Mouse (Mus musculus) MEL (cell line): ENCODE measurements around the gene Ddx3y. TPM values are rescaled to one million over a fixed set of nuclear protein-coding genes. Genes with fewer than 3 reads are reported as not detected.

ENCODE experiments used
- DNase-seq: peaks from one replicate; pipeline ENCODE4 v3.0.0; 2011; ENCODE audit warnings: low read depth, low spot score
- H3K27ac ChIP-seq: 2 replicates; pipeline ENCODE4 v1.5.1; 2012; ENCODE audit warnings: low read depth, mild to moderate bottlenecking, control low read depth, low read length, moderate library complexity; ENCODE audit not compliant: control insufficient read depth
- H3K27me3 ChIP-seq, 2 experiments: fragments of 150-350 bp in 1 of 2; sonication (generic) in 1 of 2; 2 replicates each; pipeline ENCODE4 v1.6.1; 2012; ENCODE audit warnings: low read length in 2 of 2, mild to moderate bottlenecking in 2 of 2, improper control_type of control experiment in 1 of 2, moderate library complexity in 1 of 2; ENCODE audit not compliant: insufficient read depth in 2 of 2, control insufficient read depth in 1 of 2
- H3K36me3 ChIP-seq, 2 experiments: 2 replicates each; pipeline ENCODE4 v1.6.1; 2012 to 2014; ENCODE audit warnings: low read length in 2 of 2, improper control_type of control experiment in 1 of 2, inconsistent platforms in 1 of 2, mild to moderate bottlenecking in 1 of 2; ENCODE audit not compliant: insufficient read depth in 2 of 2, control insufficient read depth in 1 of 2
- H3K4me1 ChIP-seq, 2 experiments: fragments of 150-350 bp in 1 of 2; sonication (generic) in 1 of 2; 2 replicates each; pipeline ENCODE4 v1.6.1; 2012; ENCODE audit warnings: low read length in 2 of 2, improper control_type of control experiment in 1 of 2, mild to moderate bottlenecking in 1 of 2; ENCODE audit not compliant: insufficient read depth in 2 of 2, control insufficient read depth in 1 of 2
- H3K4me3 ChIP-seq, 2 experiments: fragments of 150-350 bp in 1 of 2; sonication (generic) in 1 of 2; 2 replicates each; pipeline ENCODE4 v1.5.1; 2012; ENCODE audit warnings: low read depth in 2 of 2, low read length in 2 of 2, mild to moderate bottlenecking in 2 of 2, moderate library complexity in 2 of 2, control low read depth in 1 of 2, improper control_type of control experiment in 1 of 2; ENCODE audit not compliant: control insufficient read depth in 1 of 2, insufficient read depth in 1 of 2
- H3K79me2 ChIP-seq: 2 replicates; pipeline ENCODE4 v1.6.1; 2012; ENCODE audit warnings: mild to moderate bottlenecking, low read length, moderate library complexity; ENCODE audit not compliant: control insufficient read depth, poor library complexity, insufficient read depth
- H3K9ac ChIP-seq: 2 replicates; pipeline ENCODE4 v1.6.1; 2012; ENCODE audit warnings: low read depth, mild to moderate bottlenecking, control low read depth, low read length, moderate library complexity; ENCODE audit not compliant: control insufficient read depth, poor library complexity, severe bottlenecking
- H3K9me3 ChIP-seq: fragments of 150-350 bp; sonication (generic); replicated peaks from 2 replicates; pipeline ENCODE4 v1.6.1; 2012; ENCODE audit warnings: mild to moderate bottlenecking, low read length, improper control_type of control experiment, moderate library complexity; ENCODE audit not compliant: insufficient read depth
- BHLHE40 ChIP-seq: IDR thresholded peaks from 2 replicates; pipeline ENCODE4 v1.6.1; 2012; ENCODE audit warnings: low read depth, mild to moderate bottlenecking, inconsistent platforms, low read length, improper control_type of control experiment, borderline replicate concordance
- CHD2 ChIP-seq: IDR thresholded peaks from 2 replicates; pipeline ENCODE4 v1.6.1; 2011; ENCODE audit warnings: low read length, improper control_type of control experiment
- CTCF ChIP-seq, 3 experiments: IDR thresholded peaks in 2 of 3; conservative IDR thresholded peaks in 1 of 3; 2 replicates each; pipeline ENCODE4 v1.5.1; 2011 to 2012; ENCODE audit warnings: low read length in 3 of 3, low read depth in 2 of 3, mild to moderate bottlenecking in 2 of 3, improper control_type of control experiment in 1 of 3, inconsistent platforms in 1 of 3, mixed read lengths in 1 of 3, moderate library complexity in 1 of 3; ENCODE audit not compliant: control insufficient read depth in 1 of 3, insufficient read depth in 1 of 3, poor library complexity in 1 of 3, severe bottlenecking in 1 of 3
- E2F4 ChIP-seq: IDR thresholded peaks from 2 replicates; pipeline ENCODE4 v1.6.1; 2011; ENCODE audit warnings: low read depth, low read length, improper control_type of control experiment, borderline replicate concordance
- ELF1 ChIP-seq: IDR thresholded peaks from 2 replicates; pipeline ENCODE4 v1.6.1; 2014; ENCODE audit warnings: low read depth, mild to moderate bottlenecking, inconsistent platforms, low read length, improper control_type of control experiment, moderate library complexity
- EP300 ChIP-seq, 2 experiments: IDR thresholded peaks; 2 replicates each; pipeline ENCODE4 v1.6.1; 2011; ENCODE audit warnings: improper control_type of control experiment in 2 of 2, low read length in 2 of 2, low read depth in 1 of 2, mild to moderate bottlenecking in 1 of 2
- ETS1 ChIP-seq: IDR thresholded peaks from 2 replicates; pipeline ENCODE4 v1.6.1; 2012; ENCODE audit warnings: low read depth, mild to moderate bottlenecking, inconsistent platforms, low read length, improper control_type of control experiment, moderate library complexity
- GATA1 ChIP-seq: IDR thresholded peaks from 2 replicates; pipeline ENCODE4 v1.6.1; 2011; ENCODE audit warnings: low read depth, low read length, improper control_type of control experiment
- MAFK ChIP-seq: IDR thresholded peaks from 2 replicates; pipeline ENCODE4 v1.6.1; 2011; ENCODE audit warnings: low read depth, mild to moderate bottlenecking, low read length, improper control_type of control experiment, borderline replicate concordance
- MYB ChIP-seq: IDR thresholded peaks from 2 replicates; pipeline ENCODE4 v1.6.1; 2011; ENCODE audit warnings: mild to moderate bottlenecking, low read depth, low read length, improper control_type of control experiment
- NRF1 ChIP-seq: IDR thresholded peaks from 2 replicates; pipeline ENCODE4 v1.6.1; 2014; ENCODE audit warnings: low read depth, mild to moderate bottlenecking, inconsistent platforms, low read length, improper control_type of control experiment, moderate library complexity; ENCODE audit not compliant: poor library complexity, insufficient read depth, severe bottlenecking
- POLR2A ChIP-seq, 2 experiments: IDR thresholded peaks; 2 replicates each; pipeline ENCODE4 v1.6.1; 2011 to 2012; ENCODE audit warnings: low read length in 2 of 2, mild to moderate bottlenecking in 2 of 2, control low read depth in 1 of 2, improper control_type of control experiment in 1 of 2, low read depth in 1 of 2, moderate library complexity in 1 of 2; ENCODE audit not compliant: control insufficient read depth in 1 of 2, insufficient read depth in 1 of 2, poor library complexity in 1 of 2
- POLR2AphosphoS2 ChIP-seq: IDR thresholded peaks from 2 replicates; pipeline ENCODE4 v1.6.1; 2011; ENCODE audit warnings: low read length, improper control_type of control experiment
- SIN3A ChIP-seq: IDR thresholded peaks from 2 replicates; pipeline ENCODE4 v1.6.1; 2012; ENCODE audit warnings: low read length, improper control_type of control experiment, inconsistent platforms
- TBP ChIP-seq: IDR thresholded peaks from 2 replicates; pipeline ENCODE4 v1.8.0; 2011; ENCODE audit warnings: low read depth, low read length, improper control_type of control experiment
- UBTF ChIP-seq: IDR thresholded peaks from 2 replicates; pipeline ENCODE4 v1.6.1; 2012; ENCODE audit warnings: low read depth, mild to moderate bottlenecking, inconsistent platforms, low read length, improper control_type of control experiment, moderate library complexity, borderline replicate concordance; ENCODE audit not compliant: insufficient read depth
- ZNF384 ChIP-seq: IDR thresholded peaks from 2 replicates; pipeline ENCODE4 v1.6.1; 2012; ENCODE audit warnings: low read depth, mild to moderate bottlenecking, inconsistent platforms, low read length, improper control_type of control experiment
- polyA plus RNA-seq, 2 experiments: library from polyadenylated mRNA; stranded (reverse) in 1 of 2; unstranded in 1 of 2; fragments of >175 nt in 1 of 2; fragments of >200 nt in 1 of 2; gene quantifications; 2 replicates each; pipeline versions ENCODE4 v1.2.1 to v1.2.4; 2012; ENCODE audit warnings: low replicate concordance in 2 of 2, low read depth in 1 of 2; ENCODE audit not compliant: insufficient read length in 2 of 2, insufficient read depth in 1 of 2, missing spikeins in 1 of 2
- total RNA-seq: library from RNA; depleted of rRNA; stranded (reverse); fragments of 300-350 nt; gene quantifications from 2 replicates; pipeline ENCODE4 v1.2.3, GENCODE M21; 2012; rRNA removed

The Ddx3y gene
- total RNA-seq (44.2 and 48.5 TPM in 2 replicates), polyA plus RNA-seq (10 to 100 TPM in 1 of 2 experiments, not detected in 1; 26.6 TPM)

GRCm38 (mm10) chrY:1286171-1286795 lies at the start of gene Ddx3y:
Gene Ddx3y, minus strand, starts transcription at chrY:1286629.
- H3K27me3 ChIP-seq: no peaks in the 10 kb centered on the region
- DNase-seq: peak; percentile 98
- H3K4me3 ChIP-seq: peak within 1 kb of the TSS; percentile 91 to 98
- no peak for TF ChIP-seq UBTF
- no peak for TF ChIP-seq POLR2AphosphoS2
- no peak for TF ChIP-seq MYB
- no peak for TF ChIP-seq ELF1
- TF ChIP-seq EP300 (IDR thresholded peaks at IDR 0.05; ENCODE audit: low read depth in 1 of 2, low read length in 2 of 2): no peak
- no peak for TF ChIP-seq CTCF (IDR thresholded peaks at IDR 0.05 in 2 of 3, conservative IDR thresholded peaks at IDR 0.05 in 1 of 3; ENCODE audit: control insufficient read depth in 1 of 3, insufficient read depth in 1 of 3, low read depth in 2 of 3, low read length in 3 of 3, poor library complexity in 1 of 3, severe bottlenecking in 1 of 3)
- no peak for TF ChIP-seq SIN3A
- no peak for TF ChIP-seq CHD2
- no peak for TF ChIP-seq GATA1
- TF ChIP-seq NRF1: no peak
- no peak for TF ChIP-seq TBP
- no peak for TF ChIP-seq BHLHE40
- H3K4me1 ChIP-seq: no peaks in the 10 kb centered on the region
- peaks cover 12 to 31% of the 10 kb centered on the region in 2 experiments for H3K36me3 ChIP-seq
- H3K9ac ChIP-seq: peak within 1 kb of the TSS; percentile 74
- peak within 1 kb of the TSS; percentile 88 for H3K27ac ChIP-seq
- H3K9me3 ChIP-seq: no peaks in the 10 kb centered on the region
- peaks cover 15% of the 10 kb centered on the region for H3K79me2 ChIP-seq

GRCm38 (mm10) chrY:1293708-1294107 lies 7.3 kb upstream of the Ddx3y start:
- Histone ChIP-seq H3K27ac (no peak overlapping the region), H3K4me3 (no peak overlapping the region), H3K9ac (no peak overlapping the region), H3K79me2 (no peaks in the 10 kb centered on the region), H3K4me1 (no peaks in the 10 kb centered on the region), H3K27me3 (no peaks in the 10 kb centered on the region), H3K9me3 (no peaks in the 10 kb centered on the region), H3K36me3 (no peaks in the 10 kb centered on the region)
- TF ChIP-seq SIN3A (no peak), ZNF384 (no peak), NRF1 (no peak), MAFK (no peak), BHLHE40 (no peak), ETS1 (no peak), E2F4 (no peak), POLR2A (IDR thresholded peaks at IDR 0.05; ENCODE audit: control insufficient read depth in 1 of 2, insufficient read depth in 1 of 2, low read depth in 1 of 2, low read length in 2 of 2, poor library complexity in 1 of 2) (no peak)
- no peak for DNase-seq
